Mouse (Mus musculus) ovary, adult 2 months (tissue): ENCODE results near the gene 9430007A20Rik. TPM values are rescaled to one million over a fixed set of nuclear protein-coding genes. Genes with fewer than 3 reads are reported as not detected.

Experiments used
- polyA plus RNA-seq: library from polyadenylated mRNA; depleted of rRNA; stranded (reverse); fragments of >200 nt; gene quantifications from 2 replicates; pipeline ENCODE4 v1.2.3, GENCODE M21; 2012; rRNA removed

The 9430007A20Rik gene
- not detected in 2 replicates for polyA plus RNA-seq

DNA sequence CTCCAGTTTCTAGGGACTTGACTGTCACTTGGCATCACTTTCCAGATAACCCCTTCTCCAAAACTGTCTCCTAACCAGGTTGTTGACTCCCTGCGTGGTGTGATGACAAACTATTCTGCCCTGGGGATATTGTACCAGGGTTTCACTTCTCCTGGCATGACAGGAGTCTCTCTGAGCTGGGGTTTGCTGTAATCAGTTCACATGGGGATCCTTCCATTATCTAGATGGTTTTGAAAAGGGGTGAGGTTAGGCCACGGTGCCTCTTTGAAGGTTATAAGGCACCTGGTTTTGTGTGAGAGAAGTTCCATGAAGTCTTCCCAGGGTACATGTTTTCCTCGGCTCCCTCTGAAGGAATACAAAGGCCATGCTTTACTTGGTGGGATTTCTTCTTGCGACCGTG lies at the start of gene 9430007A20Rik:
9430007A20Rik (plus strand) TSS at position 301 of the 400 bp plus-strand sequence.

GRCm38 (mm10) chr4:144565034-144565433 lies 45.4 kb downstream of the 9430007A20Rik start, which contains the start of gene Gm13124:
Gene Gm13124 (minus strand): TSS chr4:144565134.

Other genes with a start within 250 kb of the 9430007A20Rik start
- not detected in 2 replicates for gene Pramel5, start 239.3 kb upstream of the 9430007A20Rik start, polyA plus RNA-seq
- not detected in 2 replicates for gene Gm13128, start 189.6 kb upstream of the 9430007A20Rik start, polyA plus RNA-seq
- not detected in 2 replicates for gene Gm13119, start 161.9 kb upstream of the 9430007A20Rik start, polyA plus RNA-seq
- gene Pramef20, start 141.9 kb upstream of the 9430007A20Rik start, polyA plus RNA-seq, result 1.3 and 1.8 TPM in 2 replicates
- gene Pramef12, start 111.4 kb upstream of the 9430007A20Rik start, polyA plus RNA-seq, result 7.2 and 8.8 TPM in 2 replicates
- gene 1700012P22Rik, start 81.0 kb upstream of the 9430007A20Rik start, polyA plus RNA-seq, result 0.50 and 0.55 TPM in 2 replicates
- not detected in 2 replicates for gene Gm9944, start 66.5 kb upstream of the 9430007A20Rik start, polyA plus RNA-seq
- gene Aadacl3, start 56.1 kb upstream of the 9430007A20Rik start, polyA plus RNA-seq, result not detected in 2 replicates
- not detected in 2 replicates for gene Gm13124, start 45.3 kb downstream of the 9430007A20Rik start, polyA plus RNA-seq
- gene Aadacl4, start 93.9 kb downstream of the 9430007A20Rik start, polyA plus RNA-seq, result not detected in 2 replicates
- gene Gm436, start 166.5 kb downstream of the 9430007A20Rik start, polyA plus RNA-seq, result not detected in 2 replicates
- not detected in 2 replicates for gene Gm13178, start 201.6 kb downstream of the 9430007A20Rik start, polyA plus RNA-seq